Mouse (Mus musculus) stomach, postnatal 0 days (tissue): ENCODE data around the gene Mrpl2.

ENCODE experiments used
- CTCF ChIP-seq: IDR thresholded peaks from 2 replicates; pipeline ENCODE4 v1.5.1; 2016; ENCODE audit warnings: antibody characterized with exemption, low read depth, mild to moderate bottlenecking, moderate library complexity
- EP300 ChIP-seq: optimal IDR thresholded peaks from 2 replicates; pipeline ENCODE3; 2016; ENCODE audit warnings: antibody characterized with exemption

DNA sequence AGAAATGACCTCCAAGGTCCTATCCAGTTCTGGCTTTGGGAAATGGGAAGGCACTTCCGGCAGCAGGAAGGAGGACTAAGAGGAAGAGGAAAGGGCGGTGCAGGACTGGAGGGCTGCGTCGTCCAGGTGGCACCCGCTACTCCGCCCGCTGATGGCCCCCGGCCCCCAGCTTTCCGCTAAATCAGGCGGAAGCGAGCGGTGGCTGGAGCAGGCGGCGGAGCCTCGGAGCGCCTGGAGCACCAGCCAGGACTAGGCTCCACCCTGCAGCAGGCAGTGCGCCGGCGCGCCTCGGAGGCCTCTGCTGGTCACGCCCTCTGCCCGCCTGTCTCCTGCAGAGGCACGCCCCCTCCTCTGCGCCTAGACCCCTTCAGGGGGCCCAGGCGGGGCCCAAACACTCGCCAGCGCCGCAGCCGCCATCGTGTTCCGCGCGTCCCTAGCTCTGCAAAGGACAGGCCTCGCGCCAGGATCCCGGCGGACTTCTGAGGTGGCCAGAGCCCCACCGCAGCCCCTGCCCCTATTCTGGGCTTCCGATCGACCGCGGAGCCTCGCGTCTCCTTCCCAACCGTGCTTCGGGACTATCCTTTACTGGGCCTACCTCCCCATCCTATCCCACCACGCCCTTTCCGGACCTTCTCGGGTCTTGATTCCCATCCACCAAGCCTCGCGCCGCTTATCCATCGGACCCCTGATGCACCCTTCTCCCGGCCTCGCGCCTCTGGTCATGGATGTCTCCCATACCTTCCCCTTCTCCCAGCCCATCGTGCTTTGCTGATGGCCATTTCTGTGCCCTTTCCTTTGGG is 4.4 kb downstream of the Mrpl2 start, which contains the start of gene Cul7:
- TF ChIP-seq CTCF, result no peak; the same call in 1 of the 2 replicates
- TF ChIP-seq EP300, result peak; percentile 77
